Mouse (Mus musculus) embryonic facial prominence, embryonic 11.5 days (tissue): Measurements from ENCODE around the gene 1600014C10Rik. TPM values are rescaled to one million over a fixed set of nuclear protein-coding genes. Genes with fewer than 3 reads are reported as not detected.
A peak's percentile ranks its signal among the peaks of the same experiment; 100 is the strongest.

Source experiments
- ATAC-seq: fragments of 200-750 bp; cut with Nextera tagmentation; replicated peaks from 2 replicates; pipeline ENCODE4 v1.8.0; 2017; ENCODE audit warnings: low read depth; ENCODE audit not compliant: insufficient number of reproducible peaks, low FRiP score, low TSS enrichment
- DNase-seq: peaks from one replicate; pipeline ENCODE4 v3.0.0-alpha.2; 2015; ENCODE audit warnings: low spot score
- H3K27ac ChIP-seq: fragments of 300-500 bp; sonication (generic); replicated peaks from 2 replicates; pipeline ENCODE4 v1.5.1; 2014; ENCODE audit warnings: mild to moderate bottlenecking, low read depth, low read length, control low read depth
- H3K27me3 ChIP-seq: fragments of 300-500 bp; sonication (generic); 2 replicates; pipeline ENCODE4 v1.6.1; 2014; ENCODE audit warnings: mild to moderate bottlenecking, low read length, moderate library complexity, mixed read lengths; ENCODE audit not compliant: control insufficient read depth, insufficient read depth
- H3K36me3 ChIP-seq: fragments of 300-500 bp; sonication (generic); replicated peaks from 2 replicates; pipeline ENCODE4 v1.6.1; 2014; ENCODE audit warnings: low read depth, mild to moderate bottlenecking, low read length, moderate library complexity, mixed read lengths; ENCODE audit not compliant: control insufficient read depth, insufficient read depth
- H3K4me1 ChIP-seq: fragments of 300-500 bp; sonication (generic); 2 replicates; pipeline ENCODE4 v1.6.1; 2014; ENCODE audit warnings: low read length, mixed read lengths; ENCODE audit not compliant: control insufficient read depth, insufficient read depth
- H3K4me2 ChIP-seq: fragments of 300-500 bp; sonication (generic); 2 replicates; pipeline ENCODE4 v1.6.1; 2014; ENCODE audit warnings: low read depth, mild to moderate bottlenecking, control low read depth, low read length, moderate library complexity
- H3K4me3 ChIP-seq: fragments of 300-500 bp; sonication (generic); 2 replicates; pipeline ENCODE4 v1.5.1; 2014; ENCODE audit warnings: low read depth, low read length, control low read depth
- H3K9ac ChIP-seq: fragments of 300-500 bp; sonication (generic); replicated peaks from 2 replicates; pipeline ENCODE4 v1.6.1; 2014; ENCODE audit warnings: mild to moderate bottlenecking, control low read depth, low read length
- H3K9me3 ChIP-seq: fragments of 300-500 bp; sonication (generic); replicated peaks from 2 replicates; pipeline ENCODE4 v1.6.1; 2016; ENCODE audit warnings: mild to moderate bottlenecking, low read length, inconsistent platforms, mixed read lengths; ENCODE audit not compliant: control insufficient read depth
- WGBS: fragments of 180-500 bp; shearing (Covaris S2); extraction: QIAGEN DNeasy Blood & Tissue Kit; methylation state at CpG from one replicate; pipeline ENCODE4 v1.1.7; 2014; 5-methylcytosine and 5-hydroxymethylcytosine counted together
- polyA plus RNA-seq: library from polyadenylated mRNA; unstranded; fragments of >200 nt; fragmentation: Nextera tagmentation; extraction: Ambion mirVana; gene quantifications from 2 replicates; pipeline ENCODE4 v1.2.1, GENCODE M21; 2014

The 1600014C10Rik gene
- polyA plus RNA-seq, result 14.6 and 17.2 TPM in 2 replicates

- DNase-seq (peak; percentile 30), ATAC-seq (peak; percentile 48; the same call in 1 of the 2 replicates)
- peak within 1 kb of the TSS; percentile 87 for H3K4me2 ChIP-seq
- H3K4me1 ChIP-seq, result no peaks in the 10 kb centered on the region
- peak within 1 kb of the TSS; percentile 62 for H3K27ac ChIP-seq
- H3K36me3 ChIP-seq, result no peaks in the 10 kb centered on the region
- 4% methylated on average over 28 of the region's 28 CpGs for WGBS
- H3K9me3 ChIP-seq, result no peaks in the 10 kb centered on the region
- H3K9ac ChIP-seq, result peak within 1 kb of the TSS; percentile 86
- no peaks in the 10 kb centered on the region for H3K27me3 ChIP-seq
- peak within 1 kb of the TSS; percentile 64 for H3K4me3 ChIP-seq
Measured at GRCm38 (mm10) chr7:38182962-38183687, at the start of gene 1600014C10Rik. Gene 1600014C10Rik (plus strand): TSS chr7:38183217.

- H3K27me3 ChIP-seq, result no peaks in the 10 kb centered on the region
- WGBS, result 88% methylated on average over 5 of the region's 5 CpGs
- H3K27ac ChIP-seq, result no peak overlapping the region
- ATAC-seq, result no peak
- no peaks in the 10 kb centered on the region for H3K9me3 ChIP-seq
- DNase-seq, result no peak
- H3K4me3 ChIP-seq, result no peak overlapping the region
- no peak overlapping the region for H3K4me2 ChIP-seq
- H3K9ac ChIP-seq, result no peak overlapping the region
- no peaks in the 10 kb centered on the region for H3K36me3 ChIP-seq
- H3K4me1 ChIP-seq, result 0 out of 2 replicates have a peak, but pooled peaks cover 2% of the 10 kb centered on the region
Measured at GRCm38 (mm10) chr7:38134471-38134870, 48.5 kb upstream of the 1600014C10Rik start.

- Histone ChIP-seq H3K36me3 (no peaks in the 10 kb centered on the region), H3K27ac (no peak overlapping the region), H3K4me1 (no peaks in the 10 kb centered on the region), H3K9me3 (no peaks in the 10 kb centered on the region), H3K4me3 (no peak overlapping the region), H3K9ac (no peak overlapping the region), H3K27me3 (no peaks in the 10 kb centered on the region), H3K4me2 (no peak overlapping the region)
- WGBS, result 38% methylated on average over 9 of the region's 9 CpGs
- ATAC-seq (no peak), DNase-seq (no peak)
Measured at GRCm38 (mm10) chr7:38140324-38140723, 42.7 kb upstream of the 1600014C10Rik start.

- peak; percentile 95 for DNase-seq
- no peaks in the 10 kb centered on the region for H3K4me1 ChIP-seq
- peak; percentile 45; the same call in 1 of the 2 replicates for ATAC-seq
- H3K9me3 ChIP-seq, result no peaks in the 10 kb centered on the region
- no peaks in the 10 kb centered on the region for H3K36me3 ChIP-seq
- no peak overlapping the region for H3K4me2 ChIP-seq
- H3K4me3 ChIP-seq, result no peak overlapping the region
- H3K9ac ChIP-seq, result no peak overlapping the region
- no peak overlapping the region for H3K27ac ChIP-seq
- WGBS, result 63% methylated on average over 13 of the region's 13 CpGs
- no peaks in the 10 kb centered on the region for H3K27me3 ChIP-seq
Measured at GRCm38 (mm10) chr7:38141747-38142545, 41.1 kb upstream of the 1600014C10Rik start.

GRCm38 (mm10) chr7:38147477-38147876 lies 35.5 kb upstream of the 1600014C10Rik start:
- no peaks in the 10 kb centered on the region for H3K9me3 ChIP-seq
- H3K36me3 ChIP-seq, result no peaks in the 10 kb centered on the region
- no peak overlapping the region for H3K27ac ChIP-seq
- H3K27me3 ChIP-seq, result no peaks in the 10 kb centered on the region
- ATAC-seq (no peak), DNase-seq (no peak)
- WGBS, result 82% methylated on average over 6 of the region's 6 CpGs
- no peak overlapping the region for H3K9ac ChIP-seq
- H3K4me2 ChIP-seq, result no peak overlapping the region
- no peaks in the 10 kb centered on the region for H3K4me1 ChIP-seq
- H3K4me3 ChIP-seq, result no peak overlapping the region

- no peaks in the 10 kb centered on the region for H3K4me1 ChIP-seq
- 0 out of 2 replicates have a peak, but pooled peaks have one; percentile 34 for ATAC-seq
- H3K9me3 ChIP-seq, result no peaks in the 10 kb centered on the region
- H3K27me3 ChIP-seq, result no peaks in the 10 kb centered on the region
- H3K27ac ChIP-seq, result no peak overlapping the region
- H3K4me2 ChIP-seq, result no peak overlapping the region
- 67% methylated on average over 14 of the region's 14 CpGs for WGBS
- no peak overlapping the region for H3K9ac ChIP-seq
- DNase-seq, result no peak
- H3K36me3 ChIP-seq, result no peaks in the 10 kb centered on the region
- H3K4me3 ChIP-seq, result no peak overlapping the region
Measured at GRCm38 (mm10) chr7:38151706-38152312, 31.2 kb upstream of the 1600014C10Rik start.

- no peak overlapping the region for H3K4me2 ChIP-seq
- no peaks in the 10 kb centered on the region for H3K9me3 ChIP-seq
- H3K4me3 ChIP-seq, result no peak overlapping the region
- 78% methylated on average over 3 of the region's 3 CpGs for WGBS
- H3K4me1 ChIP-seq, result no peaks in the 10 kb centered on the region
- H3K27me3 ChIP-seq, result no peaks in the 10 kb centered on the region
- H3K27ac ChIP-seq, result no peak overlapping the region
- no peak overlapping the region for H3K9ac ChIP-seq
- ATAC-seq (no peak), DNase-seq (no peak)
- no peaks in the 10 kb centered on the region for H3K36me3 ChIP-seq
Measured at GRCm38 (mm10) chr7:38152571-38152970, 30.4 kb upstream of the 1600014C10Rik start.
